Mouse (Mus musculus): ENCODE measurements around the gene Emsy.

DNA sequence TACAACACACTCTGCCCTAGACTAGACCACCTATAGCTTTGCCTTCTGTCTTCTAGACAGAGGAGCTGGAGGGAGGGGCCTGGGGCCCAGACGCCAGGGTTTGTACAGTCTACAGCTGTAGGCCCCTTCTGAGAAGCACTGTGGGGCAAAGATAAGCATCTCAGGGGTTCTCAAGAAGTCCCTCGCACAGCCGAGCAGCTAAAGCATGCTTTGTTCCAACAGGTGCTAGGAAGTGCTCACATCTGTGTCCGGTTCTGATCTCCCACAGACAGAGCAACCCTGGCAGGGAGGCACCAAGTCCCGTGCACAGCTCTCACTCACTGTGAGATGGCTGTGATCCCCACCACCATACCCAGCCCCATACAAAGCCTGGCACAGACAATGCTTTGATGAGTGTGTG, 93.6 kb downstream of the Emsy start:
- TF ChIP-seq CTCF (conservative IDR thresholded peaks at IDR 0.05 in 1 of 2, IDR thresholded peaks at IDR 0.05 in 1 of 2; ENCODE audit: low read depth in 2 of 2, low read length in 2 of 2) (no peak), RAD21 (IDR thresholded peaks at IDR 0.05; ENCODE audit: low read depth, low read length) (no peak)

Data from CH12.LX (cell line).